Mouse (Mus musculus): ENCODE measurements around the gene Olfr30. TPM values are rescaled to one million over a fixed set of nuclear protein-coding genes. Genes with fewer than 3 reads are reported as not detected.

The Olfr30 gene
- not detected for polyA plus RNA-seq (2015; fragmentation: Illumina TruSeq; extraction: RNeasy Lipid Tissue Mini Kit (QIAGEN cat#74804); ENCODE audit: insufficient read depth, low read depth, low replicate concordance)

GRCm38 (mm10) chr11:58462170-58462569 lies at the start of gene Olfr30:
Gene Olfr30 (minus strand): TSS chr11:58462270.

GRCm38 (mm10) chr11:58502472-58502871 lies 40.4 kb upstream of the Olfr30 start, which contains the start of gene Olfr331:
Gene Olfr331 (minus strand): TSS chr11:58502572.

GRCm38 (mm10) chr11:58492455-58492854 lies 30.4 kb upstream of the Olfr30 start, which contains the start of gene Olfr332:
Gene Olfr332 (minus strand): TSS chr11:58492555.

GRCm38 (mm10) chr11:58452759-58453158 lies 9.3 kb downstream of the Olfr30 start, which contains the start of gene Lypd9:
Gene Lypd9 (minus strand): TSS chr11:58452923.

GRCm38 (mm10) chr11:58432259-58432658 lies 29.8 kb downstream of the Olfr30 start, which contains the start of gene Gm12253:
Gene Gm12253 (plus strand): TSS chr11:58432559.

GRCm38 (mm10) chr11:58420815-58421214 lies 41.3 kb downstream of the Olfr30 start, which contains the start of gene 1810065E05Rik:
Gene 1810065E05Rik (plus strand): TSS chr11:58421111.

Other genes with a start within 250 kb of the Olfr30 start
- not detected for gene 4930438A08Rik, start 187.5 kb downstream of the Olfr30 start, polyA plus RNA-seq (2015; fragmentation: Illumina TruSeq; extraction: RNeasy Lipid Tissue Mini Kit (QIAGEN cat#74804); ENCODE audit: insufficient read depth, low read depth, low replicate concordance)
- 19.3 TPM for gene Zfp692, start 155.2 kb downstream of the Olfr30 start, polyA plus RNA-seq (2015; fragmentation: Illumina TruSeq; extraction: RNeasy Lipid Tissue Mini Kit (QIAGEN cat#74804); ENCODE audit: insufficient read depth, low read depth, low replicate concordance)
- gene Zfp672, start 131.9 kb downstream of the Olfr30 start, polyA plus RNA-seq (2015; fragmentation: Illumina TruSeq; extraction: RNeasy Lipid Tissue Mini Kit (QIAGEN cat#74804); ENCODE audit: insufficient read depth, low read depth, low replicate concordance) = 11.3 TPM
- gene Sh3bp5l, start 131.5 kb downstream of the Olfr30 start, polyA plus RNA-seq (2015; fragmentation: Illumina TruSeq; extraction: RNeasy Lipid Tissue Mini Kit (QIAGEN cat#74804); ENCODE audit: insufficient read depth, low read depth, low replicate concordance) = 5.0 TPM
- gene Lypd8, start 83.2 kb downstream of the Olfr30 start, polyA plus RNA-seq (2015; fragmentation: Illumina TruSeq; extraction: RNeasy Lipid Tissue Mini Kit (QIAGEN cat#74804); ENCODE audit: insufficient read depth, low read depth, low replicate concordance) = not detected
- gene 1810065E05Rik, start 41.2 kb downstream of the Olfr30 start, polyA plus RNA-seq (2015; fragmentation: Illumina TruSeq; extraction: RNeasy Lipid Tissue Mini Kit (QIAGEN cat#74804); ENCODE audit: insufficient read depth, low read depth, low replicate concordance) = not detected
- gene Gm12253, start 29.7 kb downstream of the Olfr30 start, polyA plus RNA-seq (2015; fragmentation: Illumina TruSeq; extraction: RNeasy Lipid Tissue Mini Kit (QIAGEN cat#74804); ENCODE audit: insufficient read depth, low read depth, low replicate concordance) = not detected
- gene Lypd9, start 9.3 kb downstream of the Olfr30 start, polyA plus RNA-seq (2015; fragmentation: Illumina TruSeq; extraction: RNeasy Lipid Tissue Mini Kit (QIAGEN cat#74804); ENCODE audit: insufficient read depth, low read depth, low replicate concordance) = not detected
- gene Olfr332, start 30.3 kb upstream of the Olfr30 start, polyA plus RNA-seq (2015; fragmentation: Illumina TruSeq; extraction: RNeasy Lipid Tissue Mini Kit (QIAGEN cat#74804); ENCODE audit: insufficient read depth, low read depth, low replicate concordance) = not detected
- gene Olfr331, start 40.3 kb upstream of the Olfr30 start, polyA plus RNA-seq (2015; fragmentation: Illumina TruSeq; extraction: RNeasy Lipid Tissue Mini Kit (QIAGEN cat#74804); ENCODE audit: insufficient read depth, low read depth, low replicate concordance) = not detected
- not detected for gene Olfr330, start 72.6 kb upstream of the Olfr30 start, polyA plus RNA-seq (2015; fragmentation: Illumina TruSeq; extraction: RNeasy Lipid Tissue Mini Kit (QIAGEN cat#74804); ENCODE audit: insufficient read depth, low read depth, low replicate concordance)
- gene Olfr329-ps, start 84.2 kb upstream of the Olfr30 start, polyA plus RNA-seq (2015; fragmentation: Illumina TruSeq; extraction: RNeasy Lipid Tissue Mini Kit (QIAGEN cat#74804); ENCODE audit: insufficient read depth, low read depth, low replicate concordance) = not detected
- gene Olfr328, start 93.4 kb upstream of the Olfr30 start, polyA plus RNA-seq (2015; fragmentation: Illumina TruSeq; extraction: RNeasy Lipid Tissue Mini Kit (QIAGEN cat#74804); ENCODE audit: insufficient read depth, low read depth, low replicate concordance) = not detected
- not detected for gene Olfr224, start 108.3 kb upstream of the Olfr30 start, polyA plus RNA-seq (2015; fragmentation: Illumina TruSeq; extraction: RNeasy Lipid Tissue Mini Kit (QIAGEN cat#74804); ENCODE audit: insufficient read depth, low read depth, low replicate concordance)
- not detected for gene Olfr325, start 115.5 kb upstream of the Olfr30 start, polyA plus RNA-seq (2015; fragmentation: Illumina TruSeq; extraction: RNeasy Lipid Tissue Mini Kit (QIAGEN cat#74804); ENCODE audit: insufficient read depth, low read depth, low replicate concordance)
- not detected for gene Olfr324, start 132.8 kb upstream of the Olfr30 start, polyA plus RNA-seq (2015; fragmentation: Illumina TruSeq; extraction: RNeasy Lipid Tissue Mini Kit (QIAGEN cat#74804); ENCODE audit: insufficient read depth, low read depth, low replicate concordance)
- gene 2210407C18Rik, start 153.8 kb upstream of the Olfr30 start, polyA plus RNA-seq (2015; fragmentation: Illumina TruSeq; extraction: RNeasy Lipid Tissue Mini Kit (QIAGEN cat#74804); ENCODE audit: insufficient read depth, low read depth, low replicate concordance) = not detected
- gene Olfr323, start 168.2 kb upstream of the Olfr30 start, polyA plus RNA-seq (2015; fragmentation: Illumina TruSeq; extraction: RNeasy Lipid Tissue Mini Kit (QIAGEN cat#74804); ENCODE audit: insufficient read depth, low read depth, low replicate concordance) = not detected
- not detected for gene Trim58, start 178.2 kb upstream of the Olfr30 start, polyA plus RNA-seq (2015; fragmentation: Illumina TruSeq; extraction: RNeasy Lipid Tissue Mini Kit (QIAGEN cat#74804); ENCODE audit: insufficient read depth, low read depth, low replicate concordance)
- gene Olfr322, start 196.5 kb upstream of the Olfr30 start, polyA plus RNA-seq (2015; fragmentation: Illumina TruSeq; extraction: RNeasy Lipid Tissue Mini Kit (QIAGEN cat#74804); ENCODE audit: insufficient read depth, low read depth, low replicate concordance) = not detected
- gene Olfr320, start 218.8 kb upstream of the Olfr30 start, polyA plus RNA-seq (2015; fragmentation: Illumina TruSeq; extraction: RNeasy Lipid Tissue Mini Kit (QIAGEN cat#74804); ENCODE audit: insufficient read depth, low read depth, low replicate concordance) = not detected
- gene Olfr319, start 236.9 kb upstream of the Olfr30 start, polyA plus RNA-seq (2015; fragmentation: Illumina TruSeq; extraction: RNeasy Lipid Tissue Mini Kit (QIAGEN cat#74804); ENCODE audit: insufficient read depth, low read depth, low replicate concordance) = not detected